Mouse (Mus musculus): Measurements from ENCODE around the gene BC003965. TPM values are rescaled to one million over a fixed set of nuclear protein-coding genes. Genes with fewer than 3 reads are reported as not detected.

BC003965 gene
- polyA plus RNA-seq, 1 experiment from 2014 or later = 35.4 TPM

DNA sequence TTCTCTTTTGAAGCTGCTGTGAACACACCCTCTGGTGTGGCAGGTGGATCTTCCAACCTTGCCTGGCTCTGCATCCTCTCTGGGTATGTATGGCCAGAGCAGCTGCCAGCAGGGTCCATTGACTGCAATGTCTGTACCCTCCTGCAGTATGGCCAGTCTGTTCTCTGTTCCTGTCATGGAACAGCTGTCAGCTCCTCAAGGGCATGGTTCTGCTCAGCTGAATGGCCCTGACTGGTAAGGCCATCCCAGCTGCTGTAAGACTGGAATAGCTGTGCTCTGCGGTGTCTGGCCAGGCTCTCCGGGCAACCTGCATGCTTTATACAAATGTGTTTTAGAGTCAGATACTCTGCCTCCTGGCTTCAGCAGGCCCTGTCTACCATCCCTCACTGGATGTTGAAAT is 14.6 kb upstream of the BC003965 start:
- H3K27me3 ChIP-seq (ENCODE audit: control insufficient read depth, insufficient read depth, low read length) = no peaks in the 10 kb centered on the region
- no peak overlapping the region for H3K4me3 ChIP-seq (ENCODE audit: low read depth, low read length)
- H3K4me2 ChIP-seq (ENCODE audit: low read depth, low read length, severe bottlenecking) = no peak overlapping the region
- WGBS = 89% methylated on average over 2 of the region's 2 CpGs
- no peak overlapping the region for H3K27ac ChIP-seq (ENCODE audit: low read depth, low read length)
- no peak overlapping the region for H3K9ac ChIP-seq (ENCODE audit: low read length)
- no peaks in the 10 kb centered on the region for H3K9me3 ChIP-seq (ENCODE audit: control insufficient read depth, low read length)
- no peaks in the 10 kb centered on the region for H3K4me1 ChIP-seq (replicated peaks; ENCODE audit: control insufficient read depth, insufficient read depth, low read length)
- ATAC-seq (replicated peaks; ENCODE audit: low FRiP score) (no peak), DNase-seq (ENCODE audit: low spot score) (no peak)
- H3K36me3 ChIP-seq (ENCODE audit: control insufficient read depth, insufficient read depth, low read length) = no peaks in the 10 kb centered on the region

DNA sequence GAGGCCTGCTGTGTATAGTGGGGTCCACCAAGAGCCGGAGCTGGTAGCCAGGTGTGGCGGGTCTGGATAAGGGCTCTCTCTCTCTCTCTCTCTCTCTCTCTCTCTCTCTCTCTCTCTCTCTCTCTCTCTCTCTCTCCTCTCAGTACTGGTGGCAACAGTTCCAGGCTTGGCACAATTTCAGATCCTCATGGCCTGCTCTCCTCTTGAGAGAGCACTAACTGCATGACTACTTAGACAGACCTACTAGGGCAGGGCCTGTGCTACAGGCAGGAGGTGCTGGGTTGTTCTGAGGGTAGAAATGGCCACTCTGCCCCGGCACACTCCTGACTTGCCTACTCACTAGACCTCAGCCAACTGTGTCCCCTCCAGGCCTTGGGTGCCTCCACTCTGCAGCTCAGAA is 11.8 kb upstream of the BC003965 start:
- H3K27ac ChIP-seq (ENCODE audit: low read depth, low read length) = no peak overlapping the region
- H3K36me3 ChIP-seq (ENCODE audit: control insufficient read depth, insufficient read depth, low read length) = no peaks in the 10 kb centered on the region
- WGBS = 87% methylated on average over 3 of the region's 3 CpGs
- no peaks in the 10 kb centered on the region for H3K4me1 ChIP-seq (replicated peaks; ENCODE audit: control insufficient read depth, insufficient read depth, low read length)
- DNase-seq (ENCODE audit: low spot score) = no peak
- no peak overlapping the region for H3K4me2 ChIP-seq (ENCODE audit: low read depth, low read length, severe bottlenecking)
- H3K9me3 ChIP-seq (ENCODE audit: control insufficient read depth, low read length) = no peaks in the 10 kb centered on the region
- no peak for ATAC-seq (replicated peaks; ENCODE audit: low FRiP score)
- no peak overlapping the region for H3K4me3 ChIP-seq (ENCODE audit: low read depth, low read length)
- no peak overlapping the region for H3K9ac ChIP-seq (ENCODE audit: low read length)
- H3K27me3 ChIP-seq (ENCODE audit: control insufficient read depth, insufficient read depth, low read length) = no peaks in the 10 kb centered on the region

DNA sequence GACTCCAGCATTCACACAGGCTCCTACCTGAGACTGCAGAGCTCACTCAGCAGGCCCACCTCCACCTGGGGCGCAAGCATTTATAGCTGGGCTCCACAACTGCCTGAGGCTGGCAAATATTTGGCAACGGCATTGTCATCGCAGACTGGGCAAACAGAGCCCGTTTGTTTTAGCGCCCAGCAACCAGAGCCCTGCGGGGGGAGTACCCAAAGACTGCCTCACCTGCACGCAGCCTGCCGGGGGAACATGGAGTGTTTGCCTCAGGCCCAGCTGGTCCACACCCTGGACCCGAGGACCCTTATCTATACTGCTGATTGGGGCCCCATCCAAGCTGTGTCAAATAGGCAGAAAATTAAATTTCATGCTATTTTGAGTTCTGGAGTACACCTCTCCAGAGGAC is 8.9 kb upstream of the BC003965 start, which contains the start of gene Gm38655:
Gene Gm38655 (minus strand): TSS at position 61 of the 400 bp plus-strand sequence.
- DNase-seq (ENCODE audit: low spot score) (no peak), ATAC-seq (replicated peaks; ENCODE audit: low FRiP score) (no peak)
- H3K9ac ChIP-seq (ENCODE audit: low read length) = no peak within 1 kb of the TSS
- H3K9me3 ChIP-seq (ENCODE audit: control insufficient read depth, low read length) = no peaks in the 10 kb centered on the region
- WGBS = 77% methylated on average over 9 of the region's 9 CpGs
- no peaks in the 10 kb centered on the region for H3K27me3 ChIP-seq (ENCODE audit: control insufficient read depth, insufficient read depth, low read length)
- no peaks in the 10 kb centered on the region for H3K4me1 ChIP-seq (replicated peaks; ENCODE audit: control insufficient read depth, insufficient read depth, low read length)
- H3K36me3 ChIP-seq (ENCODE audit: control insufficient read depth, insufficient read depth, low read length) = no peaks in the 10 kb centered on the region
- H3K4me3 ChIP-seq (ENCODE audit: low read depth, low read length) = no peak within 1 kb of the TSS
- H3K4me2 ChIP-seq (ENCODE audit: low read depth, low read length, severe bottlenecking) = no peak within 1 kb of the TSS
- no peak within 1 kb of the TSS for H3K27ac ChIP-seq (ENCODE audit: low read depth, low read length)

DNA sequence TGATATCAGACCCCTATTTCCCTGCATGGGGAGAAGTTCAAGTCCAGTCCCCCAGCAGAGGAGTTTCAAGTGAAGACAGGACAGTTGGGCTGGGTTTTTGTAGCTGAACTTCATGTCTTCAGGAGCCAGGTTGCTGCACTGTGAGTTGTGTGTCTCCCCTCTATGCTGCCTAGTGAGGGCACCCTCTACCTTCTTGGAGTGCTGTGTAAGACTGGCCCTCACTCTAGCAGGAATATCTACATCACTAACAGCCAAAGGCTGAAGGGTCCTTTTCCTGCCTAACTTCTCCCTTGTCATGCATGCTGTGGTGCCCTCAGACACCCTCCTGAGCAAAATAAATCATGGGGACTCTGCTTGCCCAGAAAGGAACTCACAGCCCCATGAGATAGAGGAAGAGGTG is 1.1 kb upstream of the BC003965 start:
- ATAC-seq (replicated peaks; ENCODE audit: low FRiP score) = no peak
- Histone ChIP-seq H3K36me3 (ENCODE audit: control insufficient read depth, insufficient read depth, low read length) (no peaks in the 10 kb centered on the region), H3K27ac (ENCODE audit: low read depth, low read length) (no peak overlapping the region), H3K9ac (ENCODE audit: low read length) (peak overlapping the region; percentile 75; the same call in 1 of the 2 replicates), H3K4me2 (ENCODE audit: low read depth, low read length, severe bottlenecking) (peak overlapping the region; percentile 72), H3K4me3 (ENCODE audit: low read depth, low read length) (peak overlapping the region; percentile 91; the same call in 1 of the 2 replicates), H3K9me3 (ENCODE audit: control insufficient read depth, low read length) (no peaks in the 10 kb centered on the region), H3K4me1 (replicated peaks; ENCODE audit: control insufficient read depth, insufficient read depth, low read length) (peaks cover 8% of the 10 kb centered on the region; the same call in 1 of the 2 replicates), H3K27me3 (ENCODE audit: control insufficient read depth, insufficient read depth, low read length) (no peaks in the 10 kb centered on the region)
- no peak for DNase-seq (ENCODE audit: low spot score)

DNA sequence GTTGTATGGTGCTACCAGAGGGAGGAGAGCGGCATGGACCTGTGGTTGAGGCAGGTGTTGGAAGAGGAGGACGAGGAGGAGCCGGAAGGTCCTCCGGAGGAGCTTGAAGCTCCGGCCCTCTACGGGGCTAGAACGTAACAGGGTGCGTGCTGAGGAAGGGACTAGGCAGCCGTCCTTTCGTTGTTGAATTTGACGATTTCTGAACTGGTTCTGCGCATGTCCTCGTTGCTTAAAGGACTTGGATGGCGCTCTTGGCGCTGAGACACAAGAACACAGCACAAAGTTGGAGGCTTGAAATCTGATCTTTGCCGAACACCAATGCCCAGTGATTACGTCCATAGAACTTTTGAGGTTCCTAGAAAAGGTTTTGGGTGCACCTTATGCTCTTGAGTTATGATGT is 607 bp downstream of the BC003965 start:
- Histone ChIP-seq H3K4me1 (replicated peaks; ENCODE audit: control insufficient read depth, insufficient read depth, low read length) (peaks cover 16% of the 10 kb centered on the region), H3K9me3 (ENCODE audit: control insufficient read depth, low read length) (no peaks in the 10 kb centered on the region), H3K4me2 (ENCODE audit: low read depth, low read length, severe bottlenecking) (peak overlapping the region; percentile 98), H3K27me3 (ENCODE audit: control insufficient read depth, insufficient read depth, low read length) (no peaks in the 10 kb centered on the region), H3K9ac (ENCODE audit: low read length) (peak overlapping the region; percentile 75), H3K27ac (ENCODE audit: low read depth, low read length) (no peak overlapping the region), H3K36me3 (ENCODE audit: control insufficient read depth, insufficient read depth, low read length) (no peaks in the 10 kb centered on the region), H3K4me3 (ENCODE audit: low read depth, low read length) (peak overlapping the region; percentile 91)
- 9% methylated on average over 17 of the region's 17 CpGs for WGBS
- no peak for ATAC-seq (replicated peaks; ENCODE audit: low FRiP score)
- DNase-seq (ENCODE audit: low spot score) = no peak

DNA sequence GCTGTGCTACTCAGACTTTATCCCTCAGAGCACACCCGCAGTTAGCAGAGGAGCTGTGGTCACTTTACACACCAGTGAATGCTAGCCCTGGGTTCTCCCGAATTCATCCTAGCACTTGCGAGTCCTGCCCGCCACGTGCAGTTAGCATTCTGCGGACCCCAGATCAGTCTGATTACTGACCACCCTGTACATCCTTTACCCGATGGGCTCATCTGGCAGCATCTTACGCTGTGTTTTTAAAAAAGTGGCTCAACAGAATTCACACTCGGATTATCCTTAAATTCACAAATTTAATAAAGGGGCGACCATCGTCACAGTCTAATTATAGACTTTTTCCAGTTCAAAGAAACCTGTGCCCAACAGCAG is 3.4 kb downstream of the BC003965 start:
- Histone ChIP-seq H3K4me1 (replicated peaks; ENCODE audit: control insufficient read depth, insufficient read depth, low read length) (peaks cover 16% of the 10 kb centered on the region), H3K9me3 (ENCODE audit: control insufficient read depth, low read length) (no peaks in the 10 kb centered on the region), H3K4me2 (ENCODE audit: low read depth, low read length, severe bottlenecking) (peak overlapping the region; percentile 77), H3K9ac (ENCODE audit: low read length) (peak overlapping the region; percentile 87; the same call in 1 of the 2 replicates), H3K27me3 (ENCODE audit: control insufficient read depth, insufficient read depth, low read length) (no peaks in the 10 kb centered on the region), H3K36me3 (ENCODE audit: control insufficient read depth, insufficient read depth, low read length) (no peaks in the 10 kb centered on the region; the same call in 1 of the 2 replicates), H3K4me3 (ENCODE audit: low read depth, low read length) (peak overlapping the region; percentile 98), H3K27ac (ENCODE audit: low read depth, low read length) (no peak overlapping the region)
- ATAC-seq (replicated peaks; ENCODE audit: low FRiP score) (no peak), DNase-seq (ENCODE audit: low spot score) (no peak)
- 9% methylated on average over 11 of the region's 11 CpGs for WGBS

DNA sequence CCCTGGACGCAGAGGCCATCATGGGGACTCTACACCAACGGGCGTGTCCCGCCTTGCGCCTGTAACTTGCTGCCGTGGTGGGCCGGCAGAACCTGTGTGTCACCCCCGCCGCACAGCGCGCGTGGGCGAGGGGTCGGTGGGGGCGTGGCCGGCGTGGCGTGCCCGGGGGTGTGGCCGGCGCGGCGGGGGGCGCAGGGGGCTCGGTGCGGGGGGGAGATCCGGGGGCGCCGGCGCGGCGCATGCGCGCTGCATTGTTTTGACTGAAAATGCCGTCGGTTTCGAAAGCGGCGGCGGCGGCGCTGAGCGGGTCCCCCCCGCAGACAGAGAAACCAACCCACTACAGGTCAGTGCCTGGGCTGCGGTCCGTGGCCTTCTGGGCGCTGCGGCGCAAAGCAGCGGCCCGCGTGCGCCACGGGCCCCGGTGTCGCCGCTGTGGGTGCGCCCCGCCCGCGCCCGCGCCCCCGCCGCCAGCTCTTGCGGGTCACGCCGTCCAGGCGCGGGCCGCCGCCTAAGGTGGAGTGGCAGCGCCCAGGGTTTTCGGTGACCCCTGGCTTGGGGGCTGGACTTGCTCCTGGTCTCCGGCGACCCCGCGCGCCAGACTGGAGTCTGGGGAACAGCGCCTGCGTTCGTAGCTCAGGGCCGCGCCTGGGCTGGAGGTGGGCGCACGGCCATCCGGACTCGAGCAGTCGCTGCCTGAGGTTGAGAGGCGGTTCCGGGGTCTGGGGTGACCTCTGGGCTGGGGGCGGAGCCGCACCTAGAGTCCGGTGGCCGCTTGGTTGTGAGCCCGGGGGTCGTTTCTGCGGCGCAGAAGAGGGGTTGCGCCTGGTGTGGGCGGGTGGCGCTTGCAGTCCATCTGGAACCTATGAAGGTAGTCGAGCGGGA is 4.0 kb downstream of the BC003965 start, which contains the start of gene Unkl:
Gene Unkl (plus strand): TSS at position 248 of the 882 bp plus-strand sequence.
- Histone ChIP-seq H3K4me2 (ENCODE audit: low read depth, low read length, severe bottlenecking) (peak within 1 kb of the TSS; percentile 77), H3K9ac (ENCODE audit: low read length) (peak within 1 kb of the TSS; percentile 87), H3K27me3 (ENCODE audit: control insufficient read depth, insufficient read depth, low read length) (no peaks in the 10 kb centered on the region), H3K4me1 (replicated peaks; ENCODE audit: control insufficient read depth, insufficient read depth, low read length) (peaks cover 16% of the 10 kb centered on the region), H3K4me3 (ENCODE audit: low read depth, low read length) (peak within 1 kb of the TSS; percentile 98), H3K27ac (ENCODE audit: low read depth, low read length) (peak within 1 kb of the TSS; percentile 5), H3K9me3 (ENCODE audit: control insufficient read depth, low read length) (no peaks in the 10 kb centered on the region), H3K36me3 (ENCODE audit: control insufficient read depth, insufficient read depth, low read length) (no peaks in the 10 kb centered on the region; the same call in 1 of the 2 replicates)
- under 1% methylated on average over 96 of the region's 104 CpGs for WGBS
- DNase-seq (ENCODE audit: low spot score) (peak; percentile 84), ATAC-seq (replicated peaks; ENCODE audit: low FRiP score) (peak; percentile 54)

DNA sequence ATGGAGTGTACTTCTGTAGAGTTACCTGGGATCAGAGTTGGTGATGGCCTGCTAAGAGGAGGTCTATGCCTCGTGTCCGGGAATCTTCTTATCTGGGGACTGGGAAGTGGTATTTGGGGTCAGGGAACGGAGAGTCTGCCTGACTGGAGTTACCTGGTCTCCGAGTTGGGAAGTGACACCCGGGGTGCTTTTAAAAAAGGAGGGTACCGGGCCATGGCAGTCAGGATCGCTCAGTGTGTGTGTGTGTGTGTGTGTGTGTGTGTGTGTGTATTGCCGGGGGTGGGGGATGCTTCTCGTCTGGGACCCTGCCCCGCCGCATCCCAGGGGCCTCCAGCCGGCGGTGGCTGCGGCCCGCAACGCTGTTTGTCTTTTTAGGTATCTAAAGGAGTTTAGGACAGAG is 4.7 kb downstream of the BC003965 start:
- H3K4me1 ChIP-seq (replicated peaks; ENCODE audit: control insufficient read depth, insufficient read depth, low read length) = peaks cover 16% of the 10 kb centered on the region
- no peaks in the 10 kb centered on the region; the same call in 1 of the 2 replicates for H3K36me3 ChIP-seq (ENCODE audit: control insufficient read depth, insufficient read depth, low read length)
- ATAC-seq (replicated peaks; ENCODE audit: low FRiP score) = no peak
- WGBS = 3% methylated on average over 12 of the region's 16 CpGs
- no peak for DNase-seq (ENCODE audit: low spot score)
- H3K9me3 ChIP-seq (ENCODE audit: control insufficient read depth, low read length) = no peaks in the 10 kb centered on the region
- no peaks in the 10 kb centered on the region for H3K27me3 ChIP-seq (ENCODE audit: control insufficient read depth, insufficient read depth, low read length)
- H3K9ac ChIP-seq (ENCODE audit: low read length) = peak overlapping the region; percentile 87
- H3K27ac ChIP-seq (ENCODE audit: low read depth, low read length) = no peak overlapping the region
- H3K4me2 ChIP-seq (ENCODE audit: low read depth, low read length, severe bottlenecking) = peak overlapping the region; percentile 77
- peak overlapping the region; percentile 98 for H3K4me3 ChIP-seq (ENCODE audit: low read depth, low read length)
